Mouse (Mus musculus): ENCODE data around the gene Phox2a. TPM values are rescaled to one million over a fixed set of nuclear protein-coding genes. Genes with fewer than 3 reads are reported as not detected.

Gene Phox2a
- polyA plus RNA-seq, 1 experiment from 2014 or later: 0.28 TPM

DNA sequence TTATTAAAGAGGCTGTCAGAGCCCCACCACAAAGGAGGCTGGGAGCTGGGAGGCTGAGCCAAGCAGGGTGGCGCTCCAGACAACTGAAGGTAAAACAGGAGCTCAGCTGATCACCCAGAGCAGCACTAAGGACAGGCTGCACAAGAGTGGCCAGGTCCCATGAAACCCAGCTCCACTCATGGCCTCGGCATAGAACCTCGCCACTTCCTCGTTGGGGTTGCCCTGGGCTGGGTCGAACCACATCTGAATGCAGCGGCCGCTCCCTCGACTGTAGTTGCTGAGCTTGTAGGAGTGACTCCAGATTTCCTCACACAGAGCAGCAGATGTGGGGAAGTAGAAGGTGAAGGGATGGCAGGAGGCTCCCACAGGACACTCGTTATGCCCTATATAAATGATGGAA lies 40.2 kb downstream of the Phox2a start:
- Histone ChIP-seq H3K9me3 (ENCODE audit: control insufficient read depth, low read length) (no peaks in the 10 kb centered on the region), H3K27ac (ENCODE audit: low read length) (no peak overlapping the region), H3K9ac (ENCODE audit: low read length) (no peak overlapping the region), H3K4me3 (ENCODE audit: low read length) (no peak overlapping the region), H3K36me3 (ENCODE audit: control insufficient read depth, insufficient read depth, low read length) (no peaks in the 10 kb centered on the region), H3K4me2 (ENCODE audit: low read depth, low read length) (no peak overlapping the region), H3K4me1 (replicated peaks; ENCODE audit: control insufficient read depth, insufficient read depth, low read length) (no peaks in the 10 kb centered on the region), H3K27me3 (ENCODE audit: control insufficient read depth, insufficient read depth, low read depth, low read length) (no peaks in the 10 kb centered on the region)
- WGBS: 74% methylated on average over 9 of the region's 9 CpGs
- ATAC-seq (ENCODE audit: low read depth): no peak

DNA sequence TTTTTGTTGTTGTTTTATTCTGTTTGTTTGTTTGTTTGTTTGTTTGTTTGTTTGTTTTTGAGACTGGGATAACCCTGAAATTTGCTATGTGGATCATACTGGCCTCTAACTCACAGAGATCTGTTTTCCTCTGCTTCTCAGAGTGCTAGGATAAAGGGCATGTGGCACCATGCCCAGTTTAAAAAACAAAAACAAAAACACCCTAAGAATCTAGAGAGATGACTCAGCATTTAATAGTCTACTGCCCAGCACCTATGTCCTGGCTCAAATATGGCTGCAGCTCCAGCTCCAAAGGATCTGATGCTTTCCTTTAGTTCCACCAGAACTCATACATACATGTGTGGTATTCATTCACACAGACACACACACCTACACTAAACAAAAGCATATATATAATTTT lies 42.9 kb downstream of the Phox2a start:
- H3K4me1 ChIP-seq (replicated peaks; ENCODE audit: control insufficient read depth, insufficient read depth, low read length): no peaks in the 10 kb centered on the region
- no peaks in the 10 kb centered on the region for H3K27me3 ChIP-seq (ENCODE audit: control insufficient read depth, insufficient read depth, low read depth, low read length)
- H3K4me3 ChIP-seq (ENCODE audit: low read length): no peak overlapping the region
- no peaks in the 10 kb centered on the region for H3K9me3 ChIP-seq (ENCODE audit: control insufficient read depth, low read length)
- no peak overlapping the region for H3K4me2 ChIP-seq (ENCODE audit: low read depth, low read length)
- no peak overlapping the region for H3K27ac ChIP-seq (ENCODE audit: low read length)
- no peak overlapping the region for H3K9ac ChIP-seq (ENCODE audit: low read length)
- H3K36me3 ChIP-seq (ENCODE audit: control insufficient read depth, insufficient read depth, low read length): no peaks in the 10 kb centered on the region
- no peak for ATAC-seq (ENCODE audit: low read depth)

DNA sequence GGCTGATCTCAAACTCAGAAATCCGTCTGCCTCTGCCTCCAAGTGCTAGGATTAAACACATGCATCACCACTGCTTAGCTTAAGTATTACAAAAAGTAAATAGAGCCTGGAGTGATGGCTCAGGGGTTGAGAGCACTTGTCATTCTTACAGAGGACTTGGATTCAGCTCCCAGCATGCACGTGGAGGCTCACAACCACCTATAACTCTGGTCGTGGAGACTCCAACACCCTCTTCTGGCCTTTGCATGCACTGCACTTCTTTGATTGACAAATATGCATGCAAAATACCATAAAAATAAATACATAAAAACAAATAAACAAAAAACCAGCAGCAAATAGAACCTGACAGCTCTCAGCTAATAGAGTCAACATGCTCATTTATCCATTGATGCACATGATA lies 44.2 kb downstream of the Phox2a start:
- Histone ChIP-seq H3K9ac (ENCODE audit: low read length) (no peak overlapping the region), H3K4me1 (replicated peaks; ENCODE audit: control insufficient read depth, insufficient read depth, low read length) (no peaks in the 10 kb centered on the region), H3K4me2 (ENCODE audit: low read depth, low read length) (no peak overlapping the region), H3K4me3 (ENCODE audit: low read length) (no peak overlapping the region), H3K36me3 (ENCODE audit: control insufficient read depth, insufficient read depth, low read length) (no peaks in the 10 kb centered on the region), H3K27ac (ENCODE audit: low read length) (no peak overlapping the region), H3K9me3 (ENCODE audit: control insufficient read depth, low read length) (no peaks in the 10 kb centered on the region; the same call in 1 of the 2 replicates), H3K27me3 (ENCODE audit: control insufficient read depth, insufficient read depth, low read depth, low read length) (no peaks in the 10 kb centered on the region)
- WGBS: 53% methylated on average over 3 of the region's 3 CpGs
- no peak for ATAC-seq (ENCODE audit: low read depth)

- Histone ChIP-seq H3K27me3 (ENCODE audit: control insufficient read depth, insufficient read depth, low read depth, low read length) (no peaks in the 10 kb centered on the region), H3K27ac (ENCODE audit: low read length) (no peak within 1 kb of the TSS), H3K4me3 (ENCODE audit: low read length) (no peak within 1 kb of the TSS), H3K9me3 (ENCODE audit: control insufficient read depth, low read length) (no peaks in the 10 kb centered on the region; the same call in 1 of the 2 replicates), H3K4me1 (replicated peaks; ENCODE audit: control insufficient read depth, insufficient read depth, low read length) (no peaks in the 10 kb centered on the region), H3K4me2 (ENCODE audit: low read depth, low read length) (no peak within 1 kb of the TSS), H3K9ac (ENCODE audit: low read length) (no peak within 1 kb of the TSS), H3K36me3 (ENCODE audit: control insufficient read depth, insufficient read depth, low read length) (no peaks in the 10 kb centered on the region)
- WGBS: 58% methylated on average over 3 of the region's 3 CpGs
- ATAC-seq (ENCODE audit: low read depth): no peak
Measured at GRCm38 (mm10) chr7:101863415-101863814, 45.3 kb downstream of the Phox2a start, which contains the start of gene Anapc15. TSS of gene Anapc15 (plus strand) at chr7:101863715.

DNA sequence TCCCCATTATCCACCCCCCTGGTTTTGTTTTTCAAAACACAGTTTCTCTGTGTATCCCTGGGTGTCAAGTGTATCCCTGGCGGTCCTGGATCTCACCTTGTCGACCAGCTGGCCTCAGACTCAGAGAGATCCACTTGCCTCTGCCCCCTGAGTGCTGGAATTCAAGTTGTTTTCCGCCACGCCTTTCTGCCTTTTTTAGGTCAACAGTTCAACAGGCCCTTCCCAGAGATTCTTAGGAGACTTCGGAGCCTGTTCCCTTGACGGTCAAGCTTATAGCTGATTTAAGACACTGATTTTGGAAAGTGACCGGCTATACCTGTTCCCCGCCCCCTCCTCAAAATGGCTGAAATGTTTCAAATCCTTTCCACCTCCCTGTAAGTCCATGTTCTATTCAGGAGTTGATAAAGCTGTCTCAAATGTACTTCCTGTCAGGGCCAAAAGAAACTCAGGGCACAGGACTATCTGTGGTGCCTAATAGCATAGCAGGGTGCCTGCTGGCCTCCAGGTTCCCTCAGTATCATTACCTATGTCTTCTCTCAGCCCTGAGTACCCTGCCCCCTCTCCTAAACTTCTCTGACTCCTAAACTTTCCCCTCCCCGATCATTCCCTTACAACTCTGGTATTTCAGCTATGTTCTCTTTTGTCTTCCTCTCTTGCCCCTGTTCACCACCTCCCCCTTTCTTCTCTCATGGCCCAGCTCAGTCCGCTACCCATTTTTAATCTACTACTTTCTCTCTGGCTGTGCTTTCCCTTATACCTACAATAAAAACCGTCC lies 48.6 kb downstream of the Phox2a start:
- Histone ChIP-seq H3K27me3 (ENCODE audit: control insufficient read depth, insufficient read depth, low read depth, low read length) (no peaks in the 10 kb centered on the region), H3K4me2 (ENCODE audit: low read depth, low read length) (no peak overlapping the region), H3K9me3 (ENCODE audit: control insufficient read depth, low read length) (no peaks in the 10 kb centered on the region; the same call in 1 of the 2 replicates), H3K36me3 (ENCODE audit: control insufficient read depth, insufficient read depth, low read length) (no peaks in the 10 kb centered on the region), H3K4me1 (replicated peaks; ENCODE audit: control insufficient read depth, insufficient read depth, low read length) (no peaks in the 10 kb centered on the region), H3K9ac (ENCODE audit: low read length) (no peak overlapping the region), H3K27ac (ENCODE audit: low read length) (no peak overlapping the region), H3K4me3 (ENCODE audit: low read length) (no peak overlapping the region)
- ATAC-seq (ENCODE audit: low read depth): no peak
- 72% methylated on average over 11 of the region's 11 CpGs for WGBS

GRCm38 (mm10) chr7:101867482-101867881 lies 49.4 kb downstream of the Phox2a start:
- H3K4me3 ChIP-seq (ENCODE audit: low read length): no peak overlapping the region
- H3K27me3 ChIP-seq (ENCODE audit: control insufficient read depth, insufficient read depth, low read depth, low read length): no peaks in the 10 kb centered on the region
- no peaks in the 10 kb centered on the region; the same call in 1 of the 2 replicates for H3K9me3 ChIP-seq (ENCODE audit: control insufficient read depth, low read length)
- H3K27ac ChIP-seq (ENCODE audit: low read length): no peak overlapping the region
- no peak overlapping the region for H3K4me2 ChIP-seq (ENCODE audit: low read depth, low read length)
- H3K4me1 ChIP-seq (replicated peaks; ENCODE audit: control insufficient read depth, insufficient read depth, low read length): no peaks in the 10 kb centered on the region
- WGBS: 92% methylated on average over 4 of the region's 4 CpGs
- no peaks in the 10 kb centered on the region for H3K36me3 ChIP-seq (ENCODE audit: control insufficient read depth, insufficient read depth, low read length)
- H3K9ac ChIP-seq (ENCODE audit: low read length): no peak overlapping the region
- ATAC-seq (ENCODE audit: low read depth): no peak

GRCm38 (mm10) chr7:101868241-101869162 lies 50.4 kb downstream of the Phox2a start:
- Histone ChIP-seq H3K27ac (ENCODE audit: low read length) (no peak overlapping the region), H3K4me1 (replicated peaks; ENCODE audit: control insufficient read depth, insufficient read depth, low read length) (no peaks in the 10 kb centered on the region), H3K36me3 (ENCODE audit: control insufficient read depth, insufficient read depth, low read length) (no peaks in the 10 kb centered on the region), H3K4me2 (ENCODE audit: low read depth, low read length) (no peak overlapping the region), H3K27me3 (ENCODE audit: control insufficient read depth, insufficient read depth, low read depth, low read length) (no peaks in the 10 kb centered on the region), H3K4me3 (ENCODE audit: low read length) (no peak overlapping the region), H3K9me3 (ENCODE audit: control insufficient read depth, low read length) (no peaks in the 10 kb centered on the region; the same call in 1 of the 2 replicates), H3K9ac (ENCODE audit: low read length) (no peak overlapping the region)
- 64% methylated on average over 13 of the region's 13 CpGs for WGBS
- no peak for ATAC-seq (ENCODE audit: low read depth)

- WGBS: 71% methylated on average over 7 of the region's 7 CpGs
- no peaks in the 10 kb centered on the region for H3K27me3 ChIP-seq (ENCODE audit: control insufficient read depth, insufficient read depth, low read depth, low read length)
- H3K9me3 ChIP-seq (ENCODE audit: control insufficient read depth, low read length): no peaks in the 10 kb centered on the region; the same call in 1 of the 2 replicates
- no peaks in the 10 kb centered on the region for H3K4me1 ChIP-seq (replicated peaks; ENCODE audit: control insufficient read depth, insufficient read depth, low read length)
- no peak overlapping the region for H3K9ac ChIP-seq (ENCODE audit: low read length)
- no peak overlapping the region for H3K4me2 ChIP-seq (ENCODE audit: low read depth, low read length)
- no peak overlapping the region for H3K27ac ChIP-seq (ENCODE audit: low read length)
- no peak overlapping the region for H3K4me3 ChIP-seq (ENCODE audit: low read length)
- no peaks in the 10 kb centered on the region for H3K36me3 ChIP-seq (ENCODE audit: control insufficient read depth, insufficient read depth, low read length)
- no peak for ATAC-seq (ENCODE audit: low read depth)
Measured at GRCm38 (mm10) chr7:101869163-101869500, 51.0 kb downstream of the Phox2a start.

DNA sequence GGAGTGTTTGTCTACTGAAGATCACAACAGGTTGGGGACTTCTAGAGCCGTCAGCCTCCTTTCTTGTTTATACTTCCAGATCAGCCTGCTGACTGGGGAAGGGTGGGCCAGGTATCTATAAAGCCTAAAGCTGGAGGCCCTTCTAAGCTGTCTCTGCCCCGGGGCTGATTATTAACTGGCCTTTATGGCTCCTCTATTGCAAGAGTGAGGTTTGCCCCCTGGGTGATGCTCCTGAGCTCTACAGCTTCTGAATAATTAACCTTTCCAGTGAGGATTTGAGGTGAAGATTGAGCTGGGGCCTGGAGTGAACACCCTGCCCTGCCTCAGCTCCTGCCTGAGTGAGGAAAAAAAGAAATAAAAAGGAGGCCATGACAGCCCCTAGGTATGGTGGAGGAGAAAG lies 52.5 kb downstream of the Phox2a start, which contains the start of gene Folr1:
Gene Folr1 (minus strand): TSS at position 160 of the 400 bp plus-strand sequence.
- 70% methylated on average over 2 of the region's 2 CpGs for WGBS
- Histone ChIP-seq H3K4me3 (ENCODE audit: low read length) (no peak within 1 kb of the TSS), H3K27me3 (ENCODE audit: control insufficient read depth, insufficient read depth, low read depth, low read length) (no peaks in the 10 kb centered on the region), H3K36me3 (ENCODE audit: control insufficient read depth, insufficient read depth, low read length) (no peaks in the 10 kb centered on the region), H3K4me2 (ENCODE audit: low read depth, low read length) (no peak within 1 kb of the TSS), H3K9me3 (ENCODE audit: control insufficient read depth, low read length) (no peaks in the 10 kb centered on the region; the same call in 1 of the 2 replicates), H3K27ac (ENCODE audit: low read length) (no peak within 1 kb of the TSS), H3K9ac (ENCODE audit: low read length) (no peak within 1 kb of the TSS), H3K4me1 (replicated peaks; ENCODE audit: control insufficient read depth, insufficient read depth, low read length) (no peaks in the 10 kb centered on the region)
- ATAC-seq (ENCODE audit: low read depth): no peak

All from lung, embryonic 16.5 days (tissue).